Mouse (Mus musculus): ENCODE measurements around the gene Hat1.

Gene Hat1

GRCm38 (mm10) chr2:71376433-71376906, 12.3 kb upstream of the Hat1 start:
- no peak for DNase-seq (ENCODE audit: low spot score in 2 of 2)

DNA sequence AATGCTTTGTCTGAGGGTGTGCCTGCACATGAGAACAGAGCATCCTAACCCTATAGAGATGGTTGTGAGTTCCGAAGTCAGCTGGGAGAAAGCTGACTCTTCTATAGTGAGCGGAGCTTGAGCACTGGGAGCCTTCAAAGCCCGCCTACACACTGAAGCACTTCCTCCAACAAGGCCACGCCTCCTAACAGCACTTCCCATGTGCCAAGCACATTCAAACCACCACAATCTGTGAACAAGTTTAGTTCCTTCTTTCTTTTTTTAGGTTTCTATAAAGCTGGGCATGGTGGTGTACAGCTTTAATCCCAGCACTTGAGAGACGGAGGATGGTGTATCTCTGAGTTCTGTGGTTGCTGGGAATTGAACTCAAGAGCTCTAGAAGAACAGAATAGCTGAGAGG, 11.3 kb upstream of the Hat1 start:
- DNase-seq (ENCODE audit: low spot score in 2 of 2): no peak

GRCm38 (mm10) chr2:71381962-71382361, 6.8 kb upstream of the Hat1 start:
- no peak for DNase-seq (ENCODE audit: low spot score in 2 of 2)

- no peak for DNase-seq (ENCODE audit: low spot score in 2 of 2)
Measured at GRCm38 (mm10) chr2:71383890-71384289, 4.9 kb upstream of the Hat1 start.

DNA sequence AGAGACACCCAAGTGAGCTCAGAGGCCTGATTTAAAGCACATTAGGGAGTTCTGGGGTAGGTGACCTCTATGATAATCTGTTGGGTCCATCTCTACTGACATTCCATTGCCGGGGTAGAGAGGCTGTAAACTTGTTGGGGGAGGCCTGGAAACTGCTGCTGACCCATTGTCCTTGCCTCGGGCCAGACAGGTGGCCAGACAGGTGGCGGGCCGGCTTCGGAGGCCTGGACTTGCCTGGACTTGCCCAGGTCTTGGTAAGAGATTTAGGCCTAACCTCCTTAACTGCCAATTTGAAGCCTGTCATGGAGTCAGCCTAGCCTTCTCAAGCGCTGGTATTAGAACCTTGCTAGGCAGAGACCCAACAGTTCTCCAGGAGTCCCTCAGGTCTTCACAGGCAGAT, 992 bp upstream of the Hat1 start:
- no peak for DNase-seq (ENCODE audit: low spot score in 2 of 2)

DNA sequence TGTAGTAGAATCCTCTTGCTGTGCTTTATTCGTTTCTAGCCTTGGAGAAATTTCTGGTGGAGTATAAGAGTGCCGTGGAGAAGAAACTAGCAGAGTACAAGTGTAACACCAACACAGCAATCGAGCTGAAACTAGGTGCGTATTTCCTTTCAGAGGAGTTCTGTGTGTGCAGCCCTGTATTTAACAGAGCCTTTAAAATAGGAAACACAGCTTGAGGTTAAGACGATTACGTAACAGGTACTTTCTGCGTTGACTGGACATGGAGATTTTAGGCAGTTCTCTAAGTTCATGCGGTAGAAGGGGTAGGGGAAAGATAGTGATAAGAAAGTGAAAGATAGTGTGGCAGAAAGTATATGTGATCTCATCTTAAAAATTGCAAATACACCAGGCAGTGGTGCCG, 1.1 kb downstream of the Hat1 start:
- no peak for DNase-seq (ENCODE audit: low spot score in 2 of 2)

GRCm38 (mm10) chr2:71405613-71406012, 16.9 kb downstream of the Hat1 start:
- DNase-seq (ENCODE audit: low spot score in 2 of 2): no peak

DNA sequence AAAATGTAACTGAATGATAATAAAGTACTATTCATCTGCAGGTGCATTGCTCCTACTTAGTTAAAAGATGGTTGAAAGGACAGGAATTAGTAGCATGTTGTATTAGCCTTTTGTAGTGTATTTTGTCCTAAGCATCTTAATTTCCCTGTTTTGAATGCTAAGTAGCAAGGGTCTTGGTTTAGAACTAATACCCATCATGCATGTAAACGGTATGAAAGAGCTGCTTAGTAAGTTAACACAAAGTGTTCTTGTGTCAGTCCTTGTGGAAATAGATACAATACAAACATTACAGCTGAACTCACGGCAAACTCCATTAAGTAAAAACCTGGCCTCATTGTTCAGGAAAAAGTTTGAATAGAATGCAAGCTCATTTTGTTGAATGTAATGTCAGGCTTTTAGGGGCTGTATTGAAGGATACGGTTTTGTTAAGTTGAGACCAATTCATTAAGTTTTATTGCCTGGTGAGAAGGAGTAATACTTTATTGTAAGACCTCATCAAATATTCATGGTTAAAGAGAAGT, 30.1 kb downstream of the Hat1 start:
- no peak for DNase-seq (ENCODE audit: low spot score in 2 of 2)

GRCm38 (mm10) chr2:71419408-71419807, 30.6 kb downstream of the Hat1 start:
- no peak for DNase-seq (ENCODE audit: low spot score in 2 of 2)

GRCm38 (mm10) chr2:71420895-71421425, 32.2 kb downstream of the Hat1 start:
- no peak for DNase-seq (ENCODE audit: low spot score in 2 of 2)

DNA sequence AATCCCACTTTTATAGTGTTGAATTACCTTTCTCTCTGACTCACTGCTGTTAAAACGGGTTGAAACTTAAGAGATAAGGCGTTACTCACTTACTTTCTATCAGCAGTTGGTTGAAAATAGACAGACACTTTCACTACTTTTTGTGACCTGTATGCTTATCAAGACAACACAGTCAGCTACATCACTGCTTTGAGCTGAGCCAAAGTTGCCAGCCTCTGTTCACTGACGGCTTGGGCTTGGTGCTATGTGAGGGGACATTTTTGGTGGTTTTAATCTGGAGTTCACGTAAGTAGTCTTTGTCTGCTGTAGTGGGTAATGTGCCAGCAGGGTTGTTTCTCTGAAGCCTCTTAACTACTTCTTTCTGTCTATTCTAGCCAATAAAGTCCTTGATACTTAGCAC, 35.8 kb downstream of the Hat1 start:
- DNase-seq (ENCODE audit: low spot score in 2 of 2): no peak

DNA sequence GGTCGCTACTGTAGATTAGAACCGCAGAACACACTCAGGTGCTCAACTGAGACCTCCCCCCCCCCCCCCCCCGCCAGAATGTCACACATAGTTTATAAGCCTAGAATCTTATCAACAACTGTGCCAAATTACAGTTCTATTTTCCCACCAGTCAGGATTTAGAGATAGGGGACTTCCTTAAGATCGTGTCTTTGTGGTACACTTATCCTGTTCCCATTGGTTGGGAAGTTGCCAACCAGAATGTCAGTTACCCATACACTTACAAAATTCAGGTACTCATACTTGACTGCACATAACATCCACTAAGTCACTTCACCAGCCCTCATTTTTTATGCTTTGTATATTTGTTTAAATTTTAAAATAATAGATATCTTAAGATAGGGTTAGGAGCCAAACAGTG, 46.7 kb downstream of the Hat1 start:
- no peak for DNase-seq (ENCODE audit: low spot score in 2 of 2)

- DNase-seq (ENCODE audit: low spot score in 2 of 2): no peak
Measured at GRCm38 (mm10) chr2:71443376-71443775, 54.6 kb downstream of the Hat1 start.

DNA sequence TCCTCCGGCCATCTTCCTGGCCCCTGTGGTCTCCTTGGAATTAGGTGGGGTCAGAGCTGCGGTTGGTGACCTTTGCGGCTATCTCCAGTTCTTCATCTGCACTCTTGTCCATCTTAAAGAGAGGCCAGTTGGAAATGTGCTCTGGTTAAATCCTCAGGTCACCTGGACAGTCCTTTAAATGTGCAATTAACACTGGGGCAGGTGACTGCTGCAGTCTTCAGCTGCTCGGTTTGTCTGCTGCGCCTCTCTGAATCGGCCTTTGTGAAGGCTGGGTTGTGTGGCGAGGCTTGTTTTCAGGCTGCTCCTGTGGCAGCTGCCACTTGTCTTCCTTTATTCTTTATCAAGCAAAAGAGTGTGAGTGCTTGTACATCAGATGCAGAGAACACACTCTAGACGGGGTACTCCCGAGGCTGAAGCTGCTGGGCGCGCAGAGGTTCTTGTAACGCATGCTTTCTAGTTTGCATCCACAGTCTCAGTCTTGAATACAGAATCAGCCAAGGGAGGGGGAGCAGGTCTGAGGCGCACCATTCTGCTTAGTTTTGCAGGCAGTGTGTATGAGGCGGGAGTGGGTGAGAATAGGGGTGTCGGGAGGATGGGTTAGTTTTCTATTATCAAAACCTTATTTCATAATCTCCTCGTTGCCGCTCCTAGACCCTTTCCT, 56.9 kb downstream of the Hat1 start:
- DNase-seq (ENCODE audit: low spot score in 2 of 2): no peak

DNA sequence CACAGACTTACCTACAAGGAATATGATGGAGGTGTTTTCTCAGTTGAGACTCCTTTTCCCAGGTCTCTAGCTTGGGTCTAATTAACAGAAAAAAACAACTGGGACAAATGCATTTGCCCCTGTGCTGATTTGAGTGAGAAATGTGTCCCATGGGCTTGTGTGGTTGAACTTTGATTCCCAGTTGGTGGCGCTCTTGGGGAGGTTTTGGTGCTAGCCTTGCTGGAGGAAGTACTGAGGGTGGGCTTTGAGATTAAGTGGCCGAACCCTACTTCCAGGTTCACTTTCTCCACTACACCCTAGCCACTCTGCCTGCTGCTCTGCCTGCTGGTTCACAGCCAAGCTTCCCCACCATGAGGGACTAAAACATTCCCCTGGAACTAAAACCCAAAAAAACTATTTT, 60.8 kb downstream of the Hat1 start:
- no peak for DNase-seq (ENCODE audit: low spot score in 2 of 2)

- no peak for DNase-seq (ENCODE audit: low spot score in 2 of 2)
Measured at GRCm38 (mm10) chr2:71451761-71452160, 63.0 kb downstream of the Hat1 start.

DNA sequence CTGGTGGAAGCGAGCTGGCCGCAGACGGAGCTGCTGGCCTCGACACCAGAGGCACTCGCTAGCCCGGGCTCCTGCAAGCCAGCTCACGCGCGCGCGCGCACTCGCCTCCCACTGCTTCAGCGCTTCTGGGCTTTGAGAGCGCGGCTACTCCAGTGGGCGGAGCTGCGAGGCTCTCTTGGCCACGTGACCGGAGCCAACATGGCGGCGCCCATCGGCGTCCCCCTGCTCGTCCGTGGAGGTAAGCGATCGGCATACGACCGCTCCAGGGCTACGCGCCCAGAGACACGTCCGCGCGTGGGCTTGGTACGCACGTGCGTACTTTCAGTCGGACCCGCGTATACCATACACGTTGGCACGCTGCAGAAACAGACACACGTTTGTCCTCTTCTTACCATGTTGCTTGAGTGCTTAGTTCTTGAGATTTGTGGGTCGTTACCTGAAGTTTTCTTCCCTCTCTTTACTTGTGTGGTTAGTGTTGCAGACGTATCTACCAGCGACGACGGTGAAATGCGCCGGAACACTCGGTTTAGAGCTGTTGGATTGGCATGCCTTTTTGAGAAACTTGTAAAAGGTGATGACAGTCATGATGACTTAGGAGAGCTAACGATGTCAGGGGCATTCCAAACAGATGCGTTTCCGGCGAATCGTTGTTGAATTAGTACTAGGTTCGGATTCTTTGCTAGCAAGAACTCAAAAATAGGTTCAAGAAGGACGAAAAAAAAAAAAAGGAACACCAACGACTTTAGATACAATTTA, 64.6 kb downstream of the Hat1 start, which contains the start of gene Metap1d:
Gene Metap1d, plus strand, starts transcription at position 116 of the 756 bp plus-strand sequence.
- DNase-seq (ENCODE audit: low spot score in 2 of 2): peak; percentile 89 to 96

DNA sequence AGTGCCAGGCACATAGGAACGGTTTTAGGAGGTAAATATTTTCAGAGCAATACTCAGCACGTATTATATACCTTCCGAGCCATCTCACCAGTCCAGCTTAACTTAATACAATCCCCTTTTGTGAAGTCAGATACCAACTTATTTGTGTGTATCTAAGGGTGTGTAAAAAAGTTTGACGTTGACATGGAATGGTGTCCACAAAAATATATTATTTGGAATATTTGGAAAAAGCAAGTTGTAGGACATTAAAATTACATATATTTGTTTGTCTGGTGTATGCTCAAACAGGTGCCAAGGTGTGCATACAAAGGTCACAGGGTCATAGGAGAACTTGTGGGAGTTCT, 65.1 kb downstream of the Hat1 start:
- no peak for DNase-seq (ENCODE audit: low spot score in 2 of 2)

DNA sequence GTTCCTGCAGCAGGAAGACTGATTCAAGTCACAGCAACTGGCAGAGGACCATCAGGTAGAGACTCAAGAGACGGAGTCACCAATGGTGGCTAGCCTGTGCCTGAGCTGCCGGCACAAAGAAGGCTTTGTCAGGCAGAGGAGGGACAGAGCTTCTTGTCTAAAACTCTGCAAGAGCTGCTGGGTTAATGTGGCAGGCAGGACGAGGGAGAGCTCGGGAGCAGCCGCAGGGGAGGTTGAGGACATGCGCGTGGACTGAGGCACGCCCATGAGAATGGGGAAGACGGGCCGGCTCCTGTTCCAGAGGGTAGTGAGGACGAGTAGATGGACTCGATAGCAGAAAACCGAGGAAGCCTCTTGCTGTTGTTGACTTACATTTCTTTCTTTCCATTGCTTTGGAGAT, 69.9 kb downstream of the Hat1 start:
- DNase-seq (ENCODE audit: low spot score in 2 of 2): no peak

- no peak for DNase-seq (ENCODE audit: low spot score in 2 of 2)
Measured at GRCm38 (mm10) chr2:71459659-71460058, 70.9 kb downstream of the Hat1 start.

GRCm38 (mm10) chr2:71461139-71461538, 72.4 kb downstream of the Hat1 start:
- DNase-seq (ENCODE audit: low spot score in 2 of 2): peak in 1 of 2 experiments; percentile 41

DNA sequence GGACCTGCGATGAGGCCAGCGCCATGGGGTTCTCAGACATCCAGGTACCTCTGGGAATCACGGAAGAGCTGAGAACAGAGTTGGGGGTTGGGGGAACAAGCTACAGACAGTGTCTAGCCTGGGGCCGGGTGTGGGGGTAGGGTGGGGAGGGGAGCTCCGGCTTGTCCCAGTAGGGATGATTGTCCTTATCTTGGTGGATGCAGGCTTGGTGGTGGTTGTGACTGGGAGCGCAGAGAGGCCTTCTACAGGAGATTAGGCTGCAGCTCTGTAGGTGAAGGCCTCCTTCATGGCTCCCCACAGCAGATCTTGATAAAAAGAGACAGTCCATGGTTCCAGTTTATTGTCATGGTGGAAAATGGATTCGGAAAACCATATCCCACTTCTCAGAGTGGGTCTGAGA, 72.8 kb downstream of the Hat1 start:
- peak in 1 of 2 experiments; percentile 63 for DNase-seq (ENCODE audit: low spot score in 2 of 2)

GRCm38 (mm10) chr2:71462066-71462465, 73.3 kb downstream of the Hat1 start:
- no peak for DNase-seq (ENCODE audit: low spot score in 2 of 2)

Measured in spleen, postnatal 10 days (tissue).